Mouse (Mus musculus): ENCODE data around the gene Brsk2.

Gene Brsk2

GRCm38 (mm10) chr7:141948906-141949798 is at the start of gene Brsk2:
Brsk2 (plus strand) TSS chr7:141949751.
- in situ Hi-C loops (cut with MboI, MseI) = no loop called here

GRCm38 (mm10) chr7:141901825-141902224 is 47.7 kb upstream of the Brsk2 start:
- in situ Hi-C loops (cut with MboI, MseI) = no loop called here

- in situ Hi-C loops (cut with MboI, MseI) = no loop called here
Observed at GRCm38 (mm10) chr7:141902269-141902729, 47.3 kb upstream of the Brsk2 start.

- in situ Hi-C loops (cut with MboI, MseI) = no loop called here
Observed at GRCm38 (mm10) chr7:141902791-141903190, 46.8 kb upstream of the Brsk2 start.

GRCm38 (mm10) chr7:141908591-141908990 is 41.0 kb upstream of the Brsk2 start:
- in situ Hi-C loops (cut with MboI, MseI) = no loop called here

GRCm38 (mm10) chr7:141911305-141911704 is 38.2 kb upstream of the Brsk2 start:
- in situ Hi-C loops (cut with MboI, MseI) = no loop called here

- in situ Hi-C loops (cut with MboI, MseI) = no loop called here
Observed at GRCm38 (mm10) chr7:141918407-141918806, 31.1 kb upstream of the Brsk2 start, which contains the start of gene Tollip. Tollip (minus strand) TSS chr7:141918507.

GRCm38 (mm10) chr7:141924121-141924520 is 25.4 kb upstream of the Brsk2 start:
- in situ Hi-C loops (cut with MboI, MseI) = loop anchor here (10.0 kb wide), 1 partner anchor 169 kb away; no protein-coding TSS in a partner anchor

- in situ Hi-C loops (cut with MboI, MseI) = loop anchor here (10.0 kb wide), 1 partner anchor 170 kb away; no protein-coding TSS in a partner anchor
Observed at GRCm38 (mm10) chr7:141924917-141925316, 24.6 kb upstream of the Brsk2 start.

GRCm38 (mm10) chr7:141928642-141929041 is 20.9 kb upstream of the Brsk2 start:
- in situ Hi-C loops (cut with MboI, MseI) = loop anchor here (10.0 kb wide), 1 partner anchor 174 kb away; no protein-coding TSS in a partner anchor

- in situ Hi-C loops (cut with MboI, MseI) = no loop called here
Observed at GRCm38 (mm10) chr7:141934128-141934898, 15.2 kb upstream of the Brsk2 start.

- in situ Hi-C loops (cut with MboI, MseI) = no loop called here
Observed at GRCm38 (mm10) chr7:141934951-141935350, 14.6 kb upstream of the Brsk2 start.

- in situ Hi-C loops (cut with MboI, MseI) = no loop called here
Observed at GRCm38 (mm10) chr7:141943444-141943843, 6.1 kb upstream of the Brsk2 start.

- in situ Hi-C loops (cut with MboI, MseI) = no loop called here
Observed at GRCm38 (mm10) chr7:141945927-141946326, 3.6 kb upstream of the Brsk2 start.

GRCm38 (mm10) chr7:141947512-141947911 is 2.0 kb upstream of the Brsk2 start:
- in situ Hi-C loops (cut with MboI, MseI) = no loop called here

- in situ Hi-C loops (cut with MboI, MseI) = no loop called here
Observed at GRCm38 (mm10) chr7:141948045-141948444, 1.5 kb upstream of the Brsk2 start.

GRCm38 (mm10) chr7:141949799-141950103 is 200 bp downstream of the Brsk2 start:
- in situ Hi-C loops (cut with MboI, MseI) = no loop called here

- in situ Hi-C loops (cut with MboI, MseI) = no loop called here
Observed at GRCm38 (mm10) chr7:141950104-141951013, 808 bp downstream of the Brsk2 start.

- in situ Hi-C loops (cut with MboI, MseI) = no loop called here
Observed at GRCm38 (mm10) chr7:141951821-141952220, 2.3 kb downstream of the Brsk2 start.

GRCm38 (mm10) chr7:141952920-141953319 is 3.4 kb downstream of the Brsk2 start:
- in situ Hi-C loops (cut with MboI, MseI) = no loop called here

GRCm38 (mm10) chr7:141953616-141954015 is 4.1 kb downstream of the Brsk2 start:
- in situ Hi-C loops (cut with MboI, MseI) = no loop called here
